Mouse (Mus musculus) E14TG2a.4 (cell line): ENCODE measurements around the gene Taok3.

ENCODE experiments used
- CTCF ChIP-seq: conservative IDR thresholded peaks from 2 replicates; pipeline ENCODE4 v1.5.1; 2014; ENCODE audit warnings: low read length
- NANOG ChIP-seq: IDR thresholded peaks from 2 replicates; pipeline ENCODE4 v1.6.1; 2014; ENCODE audit warnings: borderline replicate concordance, low read length, mixed read lengths

DNA sequence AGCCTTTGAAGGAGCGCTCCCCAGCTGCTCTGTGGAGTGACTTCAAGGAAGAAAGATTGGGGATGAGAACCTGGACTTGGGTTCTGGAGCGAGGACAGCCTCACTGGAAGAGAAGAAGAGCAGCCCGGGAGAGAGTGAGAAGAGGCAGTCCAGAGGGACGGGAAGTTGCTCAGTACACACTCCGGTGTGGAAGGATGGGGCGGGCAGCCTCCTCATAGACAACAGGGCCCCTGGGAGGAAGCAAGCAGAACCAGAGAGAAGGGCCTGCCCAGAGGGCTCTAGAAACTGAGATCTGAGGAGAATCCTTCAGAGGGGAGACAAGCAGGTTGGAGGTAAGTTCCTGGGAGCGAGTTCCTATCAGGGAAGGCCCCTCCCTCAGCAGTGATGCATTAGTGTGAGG lies 20.4 kb downstream of the Taok3 start:
- TF ChIP-seq CTCF (no peak), NANOG (no peak)
